Mouse (Mus musculus) spleen, postnatal 14 days (tissue): Measurements from ENCODE around the gene Rnf215.
"Not testable (repeated sequence)": the region's sequence is repeated elsewhere in the genome, so short reads cannot be mapped to it uniquely, and the experiment has no call there.

Source experiments
- DNase-seq, 2 experiments: peaks; one replicate each; pipeline ENCODE4 v3.0.0; 2021 to 2022; ENCODE audit warnings: low spot score in 2 of 2

Rnf215 gene

GRCm38 (mm10) chr11:4147098-4147497 is 12.1 kb downstream of the Rnf215 start:
- no peak for DNase-seq

- no peak for DNase-seq
Observed at GRCm38 (mm10) chr11:4148120-4148519, 13.1 kb downstream of the Rnf215 start.

- no peak for DNase-seq
Observed at GRCm38 (mm10) chr11:4148536-4149156, 13.6 kb downstream of the Rnf215 start.

GRCm38 (mm10) chr11:4149886-4150285 is 14.9 kb downstream of the Rnf215 start:
- DNase-seq, result no peak

GRCm38 (mm10) chr11:4153694-4154093 is 18.7 kb downstream of the Rnf215 start:
- no peak for DNase-seq

- DNase-seq, result no peak
Observed at GRCm38 (mm10) chr11:4155641-4156040, 20.6 kb downstream of the Rnf215 start.

- DNase-seq, result no peak
Observed at GRCm38 (mm10) chr11:4158676-4159075, 23.7 kb downstream of the Rnf215 start.

- peak; percentile 89 to 92 for DNase-seq
Observed at GRCm38 (mm10) chr11:4159808-4160708, 25.1 kb downstream of the Rnf215 start, which contains the start of the genes Ccdc157 and Sf3a1. Ccdc157 (minus strand) TSS chr11:4160293. Sf3a1 (plus strand) TSS chr11:4160350.

GRCm38 (mm10) chr11:4160758-4161480 is 25.9 kb downstream of the Rnf215 start:
- DNase-seq, result no peak

GRCm38 (mm10) chr11:4164701-4165100 is 29.7 kb downstream of the Rnf215 start:
- DNase-seq, result no peak

- DNase-seq, result no peak
Observed at GRCm38 (mm10) chr11:4166467-4167090, 31.6 kb downstream of the Rnf215 start.

- DNase-seq, result no peak
Observed at GRCm38 (mm10) chr11:4174586-4174985, 39.6 kb downstream of the Rnf215 start.

GRCm38 (mm10) chr11:4177716-4178115 is 42.7 kb downstream of the Rnf215 start:
- no peak for DNase-seq

GRCm38 (mm10) chr11:4182061-4182460 is 47.1 kb downstream of the Rnf215 start:
- no peak for DNase-seq

- no peak for DNase-seq
Observed at GRCm38 (mm10) chr11:4183511-4183910, 48.5 kb downstream of the Rnf215 start.

- DNase-seq, result no peak
Observed at GRCm38 (mm10) chr11:4184251-4184952, 49.4 kb downstream of the Rnf215 start.

- DNase-seq, result not testable (repeated sequence)
Observed at GRCm38 (mm10) chr11:4185480-4185879, 50.5 kb downstream of the Rnf215 start.

- peak; percentile 97 to 98 for DNase-seq
Observed at GRCm38 (mm10) chr11:4186486-4187317, 51.7 kb downstream of the Rnf215 start, which contains the start of gene Tbc1d10a. Tbc1d10a (plus strand) TSS chr11:4186789.

- DNase-seq, result no peak
Observed at GRCm38 (mm10) chr11:4187318-4187700, 52.3 kb downstream of the Rnf215 start.

GRCm38 (mm10) chr11:4189182-4189581 is 54.2 kb downstream of the Rnf215 start:
- DNase-seq, result no peak
